Mouse (Mus musculus): ENCODE measurements around the gene Nop9. TPM values are rescaled to one million over a fixed set of nuclear protein-coding genes. Genes with fewer than 3 reads are reported as not detected.
A peak's percentile ranks its signal among the peaks of the same experiment; 100 is the strongest.

Gene Nop9
- polyA plus RNA-seq, 1 experiment from 2014 or later = 25.2 TPM

GRCm38 (mm10) chr14:55720666-55721065 lies 24.8 kb upstream of the Nop9 start:
- Histone ChIP-seq H3K27me3 (ENCODE audit: control insufficient read depth, insufficient read depth, low read length) (no peaks in the 10 kb centered on the region), H3K4me2 (ENCODE audit: low read length) (no peak overlapping the region), H3K4me1 (ENCODE audit: control insufficient read depth in 2 of 2, insufficient read depth in 2 of 2, low read length in 2 of 2) (no peaks in the 10 kb centered on the region), H3K9me3 (ENCODE audit: control insufficient read depth, low read length) (no peaks in the 10 kb centered on the region), H3K4me3 (ENCODE audit: control insufficient read depth in 1 of 2, insufficient read depth in 1 of 2, low read depth in 1 of 2, low read length in 2 of 2) (no peak overlapping the region), H3K27ac (replicated peaks in 1 of 2; ENCODE audit: control insufficient read depth in 1 of 2, insufficient read depth in 1 of 2, low read depth in 2 of 2, low read length in 2 of 2) (no peak overlapping the region), H3K9ac (ENCODE audit: low read length) (no peak overlapping the region), H3K36me3 (ENCODE audit: control insufficient read depth, insufficient read depth, low read length) (peaks cover 36% of the 10 kb centered on the region)
- 89% methylated on average over 12 of the region's 12 CpGs for WGBS
- no peak for ATAC-seq (ENCODE audit: insufficient number of reproducible peaks, insufficient read depth, low FRiP score, low read depth)

- Histone ChIP-seq H3K4me2 (ENCODE audit: low read length) (peak overlapping the region; percentile 76), H3K9ac (ENCODE audit: low read length) (peak overlapping the region; percentile 87; the same call in 1 of the 2 replicates), H3K27me3 (ENCODE audit: control insufficient read depth, insufficient read depth, low read length) (no peaks in the 10 kb centered on the region), H3K27ac (replicated peaks in 1 of 2; ENCODE audit: control insufficient read depth in 1 of 2, insufficient read depth in 1 of 2, low read depth in 2 of 2, low read length in 2 of 2) (no peak overlapping the region), H3K36me3 (ENCODE audit: control insufficient read depth, insufficient read depth, low read length) (peaks cover 36% of the 10 kb centered on the region), H3K4me1 (ENCODE audit: control insufficient read depth in 2 of 2, insufficient read depth in 2 of 2, low read length in 2 of 2) (no peaks in the 10 kb centered on the region), H3K9me3 (ENCODE audit: control insufficient read depth, low read length) (no peaks in the 10 kb centered on the region), H3K4me3 (ENCODE audit: control insufficient read depth in 1 of 2, insufficient read depth in 1 of 2, low read depth in 1 of 2, low read length in 2 of 2) (peak overlapping the region in 1 of 2 experiments; percentile 89; a peak in 3 of 4 replicates)
- 86% methylated on average over 6 of the region's 6 CpGs for WGBS
- no peak for ATAC-seq (ENCODE audit: insufficient number of reproducible peaks, insufficient read depth, low FRiP score, low read depth)
Measured at GRCm38 (mm10) chr14:55721076-55721475, 24.4 kb upstream of the Nop9 start.

DNA sequence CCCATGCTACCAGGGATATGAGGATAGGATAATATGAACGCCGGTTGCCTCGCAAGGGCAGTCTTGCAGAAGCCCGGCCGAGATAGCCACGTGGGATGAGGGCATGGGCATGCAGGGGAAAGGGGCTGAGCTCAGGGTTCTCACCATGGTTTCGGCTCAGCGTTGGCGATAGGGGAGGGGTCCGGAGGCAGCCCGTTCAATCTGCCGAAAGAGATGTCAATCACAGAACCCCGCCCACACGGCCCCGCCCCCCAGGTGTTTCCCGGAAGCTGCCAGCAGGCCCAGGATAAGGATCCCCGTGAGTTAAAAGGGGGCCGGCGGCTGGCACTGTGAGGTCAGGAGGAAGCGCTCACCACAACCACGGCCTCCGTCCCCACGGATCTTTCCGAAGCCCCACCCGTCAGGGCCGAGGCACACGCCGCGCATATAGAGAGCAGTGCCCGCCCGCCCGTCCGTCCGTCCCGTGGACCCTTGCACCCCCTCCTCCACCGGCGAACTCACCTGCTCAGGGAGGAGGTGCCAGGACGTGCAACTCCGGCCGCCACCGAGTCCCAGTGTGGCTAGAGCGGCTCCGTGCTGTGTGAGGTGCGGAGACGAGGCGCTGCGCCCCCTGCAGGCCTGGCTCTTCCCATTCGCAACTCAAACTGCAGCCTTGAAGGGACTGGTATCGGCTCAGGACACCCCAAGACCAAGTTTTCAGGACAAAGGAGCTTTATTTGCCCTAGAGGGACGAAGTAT lies 23.6 kb upstream of the Nop9 start, which contains the start of gene Rabggta:
Rabggta (minus strand) TSS at position 564 of the 738 bp plus-strand sequence.
- ATAC-seq (ENCODE audit: insufficient number of reproducible peaks, insufficient read depth, low FRiP score, low read depth) = peak; percentile 87
- under 1% methylated on average over 50 of the region's 50 CpGs for WGBS
- H3K9me3 ChIP-seq (ENCODE audit: control insufficient read depth, low read length) = no peaks in the 10 kb centered on the region
- H3K27ac ChIP-seq (replicated peaks in 1 of 2; ENCODE audit: control insufficient read depth in 1 of 2, insufficient read depth in 1 of 2, low read depth in 2 of 2, low read length in 2 of 2) = peak within 1 kb of the TSS in 1 of 2 experiments; percentile 75; a peak in 2 of 4 replicates
- H3K9ac ChIP-seq (ENCODE audit: low read length) = peak within 1 kb of the TSS; percentile 87
- peaks cover 31% of the 10 kb centered on the region for H3K36me3 ChIP-seq (ENCODE audit: control insufficient read depth, insufficient read depth, low read length)
- H3K27me3 ChIP-seq (ENCODE audit: control insufficient read depth, insufficient read depth, low read length) = no peaks in the 10 kb centered on the region
- H3K4me1 ChIP-seq (ENCODE audit: control insufficient read depth in 2 of 2, insufficient read depth in 2 of 2, low read length in 2 of 2) = no peaks in the 10 kb centered on the region
- H3K4me3 ChIP-seq (ENCODE audit: control insufficient read depth in 1 of 2, insufficient read depth in 1 of 2, low read depth in 1 of 2, low read length in 2 of 2) = peak within 1 kb of the TSS; percentile 81 to 89
- H3K4me2 ChIP-seq (ENCODE audit: low read length) = peak within 1 kb of the TSS; percentile 76

GRCm38 (mm10) chr14:55722438-55722945 lies 23.0 kb upstream of the Nop9 start:
- H3K4me3 ChIP-seq (ENCODE audit: control insufficient read depth in 1 of 2, insufficient read depth in 1 of 2, low read depth in 1 of 2, low read length in 2 of 2) = peak overlapping the region; percentile 81 to 89
- no peaks in the 10 kb centered on the region for H3K9me3 ChIP-seq (ENCODE audit: control insufficient read depth, low read length)
- 50% methylated on average over 8 of the region's 8 CpGs for WGBS
- H3K27me3 ChIP-seq (ENCODE audit: control insufficient read depth, insufficient read depth, low read length) = no peaks in the 10 kb centered on the region
- peak overlapping the region in 1 of 2 experiments; percentile 75; a peak in 2 of 4 replicates for H3K27ac ChIP-seq (replicated peaks in 1 of 2; ENCODE audit: control insufficient read depth in 1 of 2, insufficient read depth in 1 of 2, low read depth in 2 of 2, low read length in 2 of 2)
- peak overlapping the region; percentile 87; the same call in 1 of the 2 replicates for H3K9ac ChIP-seq (ENCODE audit: low read length)
- H3K4me1 ChIP-seq (ENCODE audit: control insufficient read depth in 2 of 2, insufficient read depth in 2 of 2, low read length in 2 of 2) = no peaks in the 10 kb centered on the region
- H3K36me3 ChIP-seq (ENCODE audit: control insufficient read depth, insufficient read depth, low read length) = peaks cover 25% of the 10 kb centered on the region
- no peak for ATAC-seq (ENCODE audit: insufficient number of reproducible peaks, insufficient read depth, low FRiP score, low read depth)
- peak overlapping the region; percentile 76 for H3K4me2 ChIP-seq (ENCODE audit: low read length)

DNA sequence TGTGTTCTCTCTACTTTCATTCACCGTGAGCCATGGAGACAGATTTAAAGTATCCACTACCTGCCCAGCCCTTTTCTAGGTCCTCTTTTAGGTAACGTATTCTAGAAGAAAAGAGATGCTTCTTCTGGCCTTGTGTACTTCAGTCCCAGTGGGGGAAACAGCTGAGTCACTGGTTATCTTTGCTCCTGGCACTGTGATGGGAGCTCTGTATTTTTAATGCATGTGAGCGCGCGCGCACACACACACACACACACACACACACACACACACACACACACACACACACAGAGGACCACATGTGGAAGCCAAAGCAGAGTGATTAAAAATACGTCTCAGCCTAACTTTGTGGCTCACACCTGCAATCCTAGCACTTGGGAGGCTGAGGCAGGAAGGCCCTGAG lies 22.1 kb upstream of the Nop9 start:
- Histone ChIP-seq H3K36me3 (ENCODE audit: control insufficient read depth, insufficient read depth, low read length) (peaks cover 17% of the 10 kb centered on the region), H3K27me3 (ENCODE audit: control insufficient read depth, insufficient read depth, low read length) (no peaks in the 10 kb centered on the region), H3K9ac (ENCODE audit: low read length) (no peak overlapping the region), H3K4me1 (ENCODE audit: control insufficient read depth in 2 of 2, insufficient read depth in 2 of 2, low read length in 2 of 2) (no peaks in the 10 kb centered on the region), H3K27ac (replicated peaks in 1 of 2; ENCODE audit: control insufficient read depth in 1 of 2, insufficient read depth in 1 of 2, low read depth in 2 of 2, low read length in 2 of 2) (no peak overlapping the region), H3K9me3 (ENCODE audit: control insufficient read depth, low read length) (no peaks in the 10 kb centered on the region), H3K4me2 (ENCODE audit: low read length) (no peak overlapping the region), H3K4me3 (ENCODE audit: control insufficient read depth in 1 of 2, insufficient read depth in 1 of 2, low read depth in 1 of 2, low read length in 2 of 2) (no peak overlapping the region)
- no peak for ATAC-seq (ENCODE audit: insufficient number of reproducible peaks, insufficient read depth, low FRiP score, low read depth)
- WGBS = 89% methylated on average over 7 of the region's 7 CpGs

- ATAC-seq (ENCODE audit: insufficient number of reproducible peaks, insufficient read depth, low FRiP score, low read depth) = no peak
- Histone ChIP-seq H3K4me3 (ENCODE audit: control insufficient read depth in 1 of 2, insufficient read depth in 1 of 2, low read depth in 1 of 2, low read length in 2 of 2) (no peak overlapping the region), H3K4me1 (ENCODE audit: control insufficient read depth in 2 of 2, insufficient read depth in 2 of 2, low read length in 2 of 2) (no peaks in the 10 kb centered on the region), H3K4me2 (ENCODE audit: low read length) (no peak overlapping the region), H3K27me3 (ENCODE audit: control insufficient read depth, insufficient read depth, low read length) (no peaks in the 10 kb centered on the region), H3K9me3 (ENCODE audit: control insufficient read depth, low read length) (no peaks in the 10 kb centered on the region), H3K36me3 (ENCODE audit: control insufficient read depth, insufficient read depth, low read length) (peaks cover 7% of the 10 kb centered on the region; the same call in 1 of the 2 replicates), H3K27ac (replicated peaks in 1 of 2; ENCODE audit: control insufficient read depth in 1 of 2, insufficient read depth in 1 of 2, low read depth in 2 of 2, low read length in 2 of 2) (0 out of 4 replicates have a peak overlapping the region, but pooled peaks of 1 of the 2 experiments have one; percentile 11), H3K9ac (ENCODE audit: low read length) (no peak overlapping the region)
- WGBS = 38% methylated on average over 8 of the region's 8 CpGs
Measured at GRCm38 (mm10) chr14:55724411-55724871, 21.1 kb upstream of the Nop9 start.

GRCm38 (mm10) chr14:55726261-55726660 lies 19.2 kb upstream of the Nop9 start:
- H3K9ac ChIP-seq (ENCODE audit: low read length) = no peak overlapping the region
- ATAC-seq (ENCODE audit: insufficient number of reproducible peaks, insufficient read depth, low FRiP score, low read depth) = no peak
- no peak overlapping the region for H3K4me2 ChIP-seq (ENCODE audit: low read length)
- peaks cover 4% of the 10 kb centered on the region; the same call in 1 of the 2 replicates for H3K27me3 ChIP-seq (ENCODE audit: control insufficient read depth, insufficient read depth, low read length)
- no peak overlapping the region for H3K4me3 ChIP-seq (ENCODE audit: control insufficient read depth in 1 of 2, insufficient read depth in 1 of 2, low read depth in 1 of 2, low read length in 2 of 2)
- H3K36me3 ChIP-seq (ENCODE audit: control insufficient read depth, insufficient read depth, low read length) = no peaks in the 10 kb centered on the region
- no peak overlapping the region for H3K27ac ChIP-seq (replicated peaks in 1 of 2; ENCODE audit: control insufficient read depth in 1 of 2, insufficient read depth in 1 of 2, low read depth in 2 of 2, low read length in 2 of 2)
- no peaks in the 10 kb centered on the region for H3K4me1 ChIP-seq (ENCODE audit: control insufficient read depth in 2 of 2, insufficient read depth in 2 of 2, low read length in 2 of 2)
- no peaks in the 10 kb centered on the region for H3K9me3 ChIP-seq (ENCODE audit: control insufficient read depth, low read length)

Measured in heart, embryonic 14.5 days (tissue).